ENCODE assay signal across 10 mouse cellular contexts in the genomic region with DNA sequence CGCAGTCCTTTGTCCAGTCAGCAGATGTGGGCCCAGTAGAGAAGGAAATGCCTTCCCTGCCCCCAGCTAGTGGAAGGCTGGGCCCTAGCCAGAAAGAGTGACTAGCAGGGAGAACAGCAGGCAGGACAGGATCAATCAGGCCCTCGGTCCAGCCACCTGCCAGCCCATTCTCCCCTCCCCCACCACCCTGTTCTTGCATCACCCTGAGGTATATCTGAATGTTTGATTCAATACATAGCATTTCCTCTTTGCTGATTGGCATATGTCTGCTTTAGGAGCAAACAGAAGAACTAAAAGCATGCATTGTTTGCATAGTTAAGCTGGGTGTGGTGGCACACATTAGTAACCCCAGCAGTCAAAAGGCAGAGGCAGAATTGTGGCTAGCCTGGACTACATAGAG. TPM values are rescaled to one million over a fixed set of nuclear protein-coding genes. Genes with fewer than 3 reads are reported as not detected.
DNase-seq lines count a peak whose midpoint lies in the region; ATAC-seq lines count a peak whose summit lies in the region.
"Had no signal": no experiment of that assay in that cellular context is flagged by ENCODE, and none has a peak within 500 bp of the region (broad histone marks: within the 10 kb centered on the region; RNA-seq: fewer than 3 reads in every experiment).

No protein-coding gene starts in this region.

- H3K27ac ChIP-seq in lung, embryonic 15.5 days = peak overlapping the region; percentile 62

- H3K9ac ChIP-seq in lung, embryonic 15.5 days = no peak overlapping the region

- WGBS in lung, embryonic 15.5 days = 30% methylated on average over 2 of the region's 2 CpGs

- H3K4me2 ChIP-seq in lung, embryonic 15.5 days = no peak overlapping the region

- H3K4me3 ChIP-seq in lung, embryonic 15.5 days = no peak overlapping the region

- H3K27me3 ChIP-seq in lung, embryonic 15.5 days = no peaks in the 10 kb centered on the region

- peak; percentile 23; the same call in 1 of the 2 replicates for ATAC-seq in lung, embryonic 15.5 days (ENCODE audit: borderline replicate concordance, extremely low read depth, low FRiP score, low TSS enrichment)
- no peak for ATAC-seq in inflammation-experienced regulatory T-cells, adult 6 months

- H3K9me3 ChIP-seq in lung, embryonic 15.5 days = no peaks in the 10 kb centered on the region

- peaks cover 28% of the 10 kb centered on the region for H3K4me1 ChIP-seq in lung, embryonic 15.5 days

- DNase-seq in cerebellum, postnatal 10 days = peak; percentile 54 to 59
- no peak for DNase-seq in cerebellum, adult 11 months
- DNase-seq in 3T3-L1 (ENCODE audit: low read depth, low spot score) = peak; percentile 58
- peak; percentile 38 for DNase-seq in kidney, adult 9 months
- DNase-seq in embryo, embryonic 10.5 days (ENCODE audit: low spot score) = no peak
- no peak for DNase-seq in adrenal gland, adult 2 months
- DNase-seq: adrenal gland, adult 8-10 months; gastrocnemius, postnatal 36 days had no signal

- no peaks in the 10 kb centered on the region for H3K36me3 ChIP-seq in lung, embryonic 15.5 days

RNA-seq across cellular contexts. Expression of gene Pwwp2b, which starts 32.9 kb away (rescaled TPM):
- 14.9 and 15.4 TPM in 2 replicates for polyA plus RNA-seq in lung, embryonic 15.5 days (2015; fragmentation: Nextera tagmentation; extraction: Ambion mirVana)
- 10 to 100 TPM in 1 of 2 experiments, 1 to 10 TPM in 1; 8.9 to 16.1 TPM for total RNA-seq in adrenal gland, adult 2 months (2021)
- polyA plus RNA-seq in adrenal gland, adult 2 months (2012; rRNA removed) = 19.6 and 24.4 TPM in 2 replicates
- polyA plus RNA-seq in inflammation-experienced regulatory T-cells, adult 6 months (2017; shearing (Covaris generic)) = 1 to 10 TPM; 1.9 to 3.4 (median 2.1) TPM

Comparison
In these comparisons a context has a peak if more than half of its experiments do, and no peak if none do; other contexts are left out.
1. DNase-seq: peak in cerebellum, postnatal 10 days (2 of 2), 3T3-L1 (single experiment) and kidney, adult 9 months (single experiment); none in cerebellum, adult 11 months (single experiment), embryo, embryonic 10.5 days (single experiment) and adrenal gland, adult 2 months (single experiment).